Mouse (Mus musculus) small intestine, adult 2 months (tissue): ENCODE measurements around the gene Fnip2.
"Not testable (repeated sequence)": the region's sequence is repeated elsewhere in the genome, so short reads cannot be mapped to it uniquely, and the experiment has no call there.

Source experiments
- CTCF ChIP-seq: fragments of 200-500 bp; IDR thresholded peaks from 2 replicates; pipeline ENCODE4 v1.5.1; 2012; ENCODE audit warnings: low read depth, mild to moderate bottlenecking, control low read depth, inconsistent platforms, low read length, moderate library complexity, mixed read lengths; ENCODE audit not compliant: insufficient replicate concordance, insufficient read length; ENCODE audit errors: extremely low read depth
- POLR2A ChIP-seq: fragments of 200-500 bp; IDR thresholded peaks from 2 replicates; pipeline ENCODE4 v1.6.1; 2012; ENCODE audit warnings: low read depth, mild to moderate bottlenecking, control low read depth, inconsistent platforms, low read length, moderate library complexity

GRCm38 (mm10) chr3:79446648-79447047 lies 120.9 kb downstream of the Fnip2 start:
- not testable (repeated sequence) for TF ChIP-seq CTCF, POLR2A
